Mouse (Mus musculus) neural tube, embryonic 15.5 days (tissue): ENCODE measurements around the gene 4930578C19Rik. TPM values are rescaled to one million over a fixed set of nuclear protein-coding genes. Genes with fewer than 3 reads are reported as not detected.
"Not testable (repeated sequence)": the region's sequence is repeated elsewhere in the genome, so short reads cannot be mapped to it uniquely, and the experiment has no call there.

ENCODE experiments used
- ATAC-seq: fragments of 200-750 bp; cut with Nextera tagmentation; 2 replicates; pipeline ENCODE4 v1.8.0; 2017; ENCODE audit warnings: mild to moderate bottlenecking, moderate TSS enrichment, moderate library complexity; ENCODE audit not compliant: low FRiP score
- H3K27ac ChIP-seq: fragments of 300-500 bp; sonication (generic); replicated peaks from 2 replicates; pipeline ENCODE4 v1.5.1; 2015; ENCODE audit warnings: mild to moderate bottlenecking, inconsistent platforms
- H3K27me3 ChIP-seq: fragments of 300-500 bp; sonication (generic); replicated peaks from 2 replicates; pipeline ENCODE4 v1.6.1; 2015; ENCODE audit warnings: inconsistent platforms
- H3K36me3 ChIP-seq: fragments of 300-500 bp; sonication (generic); 2 replicates; pipeline ENCODE4 v1.6.1; 2015; ENCODE audit warnings: inconsistent platforms
- H3K4me1 ChIP-seq: fragments of 300-500 bp; sonication (generic); 2 replicates; pipeline ENCODE4 v1.6.1; 2015; ENCODE audit warnings: inconsistent platforms
- H3K4me2 ChIP-seq: fragments of 300-500 bp; sonication (generic); 2 replicates; pipeline ENCODE4 v1.6.1; 2015; ENCODE audit warnings: inconsistent platforms, mild to moderate bottlenecking, moderate library complexity
- H3K4me3 ChIP-seq: fragments of 300-500 bp; sonication (generic); replicated peaks from 2 replicates; pipeline ENCODE4 v1.5.1; 2015; ENCODE audit warnings: mild to moderate bottlenecking, inconsistent platforms
- H3K9ac ChIP-seq: fragments of 300-500 bp; sonication (generic); replicated peaks from 2 replicates; pipeline ENCODE4 v1.6.1; 2015; ENCODE audit warnings: mild to moderate bottlenecking, inconsistent platforms
- H3K9me3 ChIP-seq: fragments of 300-500 bp; sonication (generic); replicated peaks from 2 replicates; pipeline ENCODE4 v1.6.1; 2016; ENCODE audit warnings: inconsistent platforms
- WGBS: fragments of 180-500 bp; shearing (Covaris S2); methylation state at CpG from one replicate; pipeline ENCODE4 v1.1.7; 2015; ENCODE audit warnings: mixed read lengths; 5-methylcytosine and 5-hydroxymethylcytosine counted together
- polyA plus RNA-seq: library from polyadenylated mRNA; unstranded; fragments of >200 nt; fragmentation: Nextera tagmentation; extraction: Ambion mirVana; gene quantifications from 2 replicates; pipeline ENCODE4 v1.2.1, GENCODE M21; 2015

4930578C19Rik gene
- polyA plus RNA-seq, 1 experiment from 2014 or later = 0.64 TPM

- Histone ChIP-seq H3K27me3 (no peaks in the 10 kb centered on the region), H3K9me3 (no peaks in the 10 kb centered on the region), H3K4me3 (no peak overlapping the region), H3K4me2 (no peak overlapping the region), H3K9ac (no peak overlapping the region), H3K27ac (no peak overlapping the region), H3K36me3 (no peaks in the 10 kb centered on the region), H3K4me1 (no peaks in the 10 kb centered on the region)
- 62% methylated on average over 10 of the region's 10 CpGs for WGBS
- ATAC-seq = no peak
Measured at GRCm38 (mm10) chrX:18402296-18402695, 58.9 kb downstream of the 4930578C19Rik start.

- Histone ChIP-seq H3K9me3 (no peaks in the 10 kb centered on the region), H3K4me2 (no peak overlapping the region), H3K4me1 (no peaks in the 10 kb centered on the region), H3K27ac (no peak overlapping the region), H3K4me3 (no peak overlapping the region), H3K9ac (no peak overlapping the region), H3K27me3 (no peaks in the 10 kb centered on the region), H3K36me3 (no peaks in the 10 kb centered on the region)
- ATAC-seq = no peak
- 79% methylated on average over 2 of the region's 2 CpGs for WGBS
Measured at GRCm38 (mm10) chrX:18396700-18397099, 64.5 kb downstream of the 4930578C19Rik start.

- H3K27ac ChIP-seq, H3K4me3 ChIP-seq, H3K9me3 ChIP-seq, H3K27me3 ChIP-seq, H3K36me3 ChIP-seq, H3K4me1 ChIP-seq, ATAC-seq, H3K4me2 ChIP-seq, H3K9ac ChIP-seq: not testable (repeated sequence)
- WGBS = 61% methylated on average over 5 of the region's 5 CpGs
Measured at GRCm38 (mm10) chrX:18384181-18384580, 77.0 kb downstream of the 4930578C19Rik start.
